Mouse (Mus musculus) right cerebral cortex, postnatal 25 days (tissue): ENCODE measurements around the gene Cda.

Experiments used
- DNase-seq: peaks from one replicate; pipeline ENCODE4 v3.0.0; 2022

The Cda gene

DNA sequence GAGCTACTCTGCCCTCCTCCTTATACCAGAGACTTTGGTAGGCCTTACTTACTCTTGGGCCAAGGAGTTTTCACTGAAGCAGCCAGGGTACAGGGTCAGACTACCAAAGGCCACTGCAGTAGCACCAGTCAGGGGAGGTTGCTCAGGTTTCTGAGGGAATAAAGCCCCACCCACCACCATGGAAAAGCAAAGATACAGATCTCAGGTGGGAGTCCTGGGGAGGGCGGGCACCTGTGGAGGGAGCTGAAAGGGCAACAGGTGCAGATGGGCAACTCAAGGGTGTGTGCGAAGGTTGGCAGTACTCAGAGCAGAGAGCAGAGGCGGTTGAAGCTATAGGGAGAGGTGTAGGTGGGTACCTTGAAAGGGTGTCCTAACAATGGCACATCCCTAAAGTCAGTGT, 64.8 kb downstream of the Cda start:
- no peak for DNase-seq

DNA sequence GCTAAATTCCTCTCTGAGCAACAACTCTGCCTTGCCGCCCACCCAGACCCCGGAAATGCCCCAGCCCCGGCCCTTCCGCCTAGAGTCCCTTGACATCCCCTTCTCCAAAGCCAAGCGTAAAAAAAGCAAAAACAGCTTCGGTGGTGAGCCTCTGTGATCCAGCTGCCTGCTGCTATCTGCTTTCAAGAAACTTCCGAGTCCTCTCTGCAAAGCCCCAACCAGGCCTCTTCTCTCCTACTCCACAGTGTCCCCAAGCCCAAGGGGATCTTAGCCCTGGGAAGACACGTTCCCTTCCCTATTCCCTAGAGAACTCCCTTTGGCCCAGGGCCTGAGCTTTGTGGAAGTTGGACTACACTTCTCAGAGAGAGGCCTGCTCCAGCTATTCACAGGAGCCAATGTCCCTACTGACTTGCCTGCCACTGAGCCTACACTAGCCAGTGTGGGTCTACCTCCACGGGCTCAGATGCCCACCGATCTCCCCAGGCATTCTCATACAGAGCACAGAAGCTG, 66.5 kb downstream of the Cda start:
- DNase-seq = no peak

DNA sequence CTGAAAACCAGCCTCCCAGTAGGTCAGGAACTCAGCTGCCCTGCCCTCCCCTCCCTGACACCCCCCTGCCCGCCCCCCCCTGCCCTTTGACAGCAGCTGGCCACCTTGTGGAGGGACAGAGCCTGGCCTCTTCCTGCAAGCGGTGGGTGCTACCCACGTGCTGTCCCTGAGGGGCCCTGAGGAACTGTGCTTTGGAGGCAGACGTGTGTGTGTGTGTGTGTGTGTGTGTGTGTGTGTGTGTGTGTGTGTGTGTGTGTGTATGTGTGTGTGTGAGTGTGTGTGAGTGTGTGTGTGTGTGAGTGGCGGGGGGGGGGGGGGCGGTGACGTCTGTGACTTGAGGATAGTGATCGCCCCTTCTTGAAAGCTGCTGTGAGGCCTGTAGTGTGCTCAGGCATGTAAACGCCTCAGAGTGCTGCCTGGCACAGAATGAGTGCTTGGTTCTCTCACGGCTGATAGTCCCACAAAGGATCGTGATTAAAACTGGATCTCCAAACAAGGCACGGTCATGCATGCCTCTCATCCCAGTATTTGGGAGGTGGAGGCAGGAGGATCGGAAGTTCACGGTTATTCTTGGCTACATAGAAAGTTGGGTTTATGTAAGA, 73.7 kb downstream of the Cda start:
- DNase-seq = no peak

DNA sequence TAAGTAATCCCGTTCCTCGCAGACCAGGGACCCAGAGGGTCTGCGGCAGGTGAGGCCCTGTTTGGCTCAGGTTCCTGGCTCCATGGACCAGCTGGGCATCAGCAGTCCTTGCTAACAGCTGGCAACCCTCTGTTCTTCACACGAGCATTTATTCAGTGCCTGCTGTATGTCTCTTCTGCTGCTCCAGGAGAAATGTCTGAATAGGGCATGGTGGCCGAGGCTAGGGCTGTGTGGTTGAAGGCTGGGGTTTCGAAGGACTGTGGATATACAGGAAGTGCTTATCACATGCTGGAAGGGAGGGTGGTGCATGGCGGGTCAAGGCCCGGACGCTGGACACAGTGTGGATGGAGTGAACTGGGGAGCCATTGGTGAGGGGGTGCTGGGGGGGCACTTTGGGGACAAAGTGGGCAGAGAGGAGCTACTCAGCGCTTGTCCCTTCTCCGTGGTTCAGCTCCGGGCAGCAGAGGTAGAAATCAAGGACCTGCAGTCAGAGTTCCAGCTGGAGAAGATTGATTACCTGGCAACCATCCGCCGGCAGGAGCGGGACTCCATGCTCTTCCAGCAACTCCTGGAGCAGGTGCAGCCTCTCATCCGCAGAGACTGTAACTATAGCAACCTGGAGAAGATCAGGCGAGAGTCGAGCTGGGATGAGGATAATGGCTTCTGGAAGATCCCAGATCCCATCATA, 74.4 kb downstream of the Cda start:
- DNase-seq = no peak

DNA sequence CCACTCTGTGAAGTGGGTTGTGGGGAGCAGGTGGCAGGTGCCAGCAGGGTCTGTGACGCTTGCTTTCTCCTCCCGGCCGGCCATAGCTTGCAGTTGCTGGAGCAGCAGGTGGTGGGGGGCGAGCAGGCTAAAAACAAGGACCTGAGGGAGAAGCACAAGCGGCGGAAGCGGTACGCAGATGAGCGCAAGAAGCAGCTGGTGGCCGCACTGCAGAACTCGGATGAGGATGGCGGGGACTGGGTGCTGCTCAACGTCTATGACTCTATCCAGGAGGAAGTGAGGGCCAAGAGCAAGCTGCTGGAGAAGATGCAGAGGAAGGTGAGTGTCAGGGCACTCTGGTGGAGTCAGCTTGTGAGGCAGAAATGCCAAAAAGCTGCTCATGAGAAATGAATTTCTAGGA, 75.8 kb downstream of the Cda start:
- DNase-seq = no peak

DNA sequence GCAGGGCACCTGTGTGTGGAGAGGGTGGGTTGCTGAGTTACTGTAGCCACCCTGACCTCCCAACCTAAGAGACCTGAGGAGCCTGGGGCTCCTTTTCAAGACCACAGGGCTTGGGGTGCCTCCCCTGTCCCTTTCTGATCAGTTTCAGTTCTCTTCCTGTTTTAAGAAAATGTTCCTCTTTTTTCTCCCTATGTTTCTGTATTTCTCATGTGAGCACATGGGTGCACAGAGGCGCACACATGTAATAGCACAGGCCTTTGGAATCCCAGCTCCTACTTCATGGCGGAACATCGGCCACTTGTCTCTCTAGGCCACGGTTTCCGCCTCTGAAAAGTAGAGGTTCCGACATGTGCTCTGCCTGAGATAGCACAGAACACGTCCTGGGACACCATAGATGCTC, 79.1 kb downstream of the Cda start:
- DNase-seq = no peak
